Mouse (Mus musculus): ENCODE results near the gene Il20ra.

- TF ChIP-seq CTCF (IDR thresholded peaks at IDR 0.05; ENCODE audit: borderline replicate concordance, insufficient read depth, low read length), result no peak
- no peak for TF ChIP-seq POLR2A (IDR thresholded peaks at IDR 0.05; ENCODE audit: low read depth, low read length)
Observed at GRCm38 (mm10) chr10:19673146-19673545, 39.2 kb upstream of the Il20ra start.
